Mouse (Mus musculus): Measurements from ENCODE around the gene Arpc2.

Gene Arpc2

DNA sequence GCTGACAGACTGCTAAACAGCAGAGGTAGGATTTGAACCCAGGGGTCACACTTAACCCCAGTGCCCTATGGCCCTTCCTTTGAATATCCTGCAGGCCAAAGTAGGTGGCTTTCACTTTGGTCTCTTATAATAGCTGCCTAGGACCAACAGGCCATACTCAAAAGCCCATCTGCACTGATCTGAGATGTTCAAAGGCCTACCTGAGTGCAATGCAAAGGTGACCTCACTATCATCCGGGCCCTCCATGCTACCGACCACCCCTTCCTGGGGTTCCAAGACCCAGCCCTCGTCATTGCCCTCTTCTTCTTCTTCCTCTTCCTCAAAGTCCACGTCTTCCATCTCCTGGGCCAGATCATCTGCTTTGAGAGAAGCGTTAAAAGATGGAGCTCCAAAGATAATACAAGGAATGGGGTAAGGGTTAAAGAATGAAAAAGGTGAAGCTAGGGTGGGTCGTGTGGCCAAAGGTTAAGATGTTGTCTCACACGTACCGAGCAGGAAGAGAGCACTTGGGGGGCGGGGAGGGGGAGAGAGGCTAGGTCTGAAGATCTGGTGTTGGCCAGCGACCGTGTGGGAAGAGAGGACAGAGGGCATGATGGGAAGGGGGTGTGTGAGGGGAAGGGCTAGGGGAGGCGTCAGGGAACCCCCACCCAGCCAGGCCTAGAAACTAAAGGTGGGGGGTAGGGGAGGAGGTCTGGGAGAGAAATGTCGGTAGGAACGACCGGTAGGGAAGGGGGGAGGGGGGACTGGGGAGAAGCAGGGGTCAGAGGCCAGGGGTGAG is 48.0 kb downstream of the Arpc2 start:
- DNase-seq (ENCODE audit: low spot score in 2 of 2) = peak in 1 of 2 experiments; percentile 67

DNA sequence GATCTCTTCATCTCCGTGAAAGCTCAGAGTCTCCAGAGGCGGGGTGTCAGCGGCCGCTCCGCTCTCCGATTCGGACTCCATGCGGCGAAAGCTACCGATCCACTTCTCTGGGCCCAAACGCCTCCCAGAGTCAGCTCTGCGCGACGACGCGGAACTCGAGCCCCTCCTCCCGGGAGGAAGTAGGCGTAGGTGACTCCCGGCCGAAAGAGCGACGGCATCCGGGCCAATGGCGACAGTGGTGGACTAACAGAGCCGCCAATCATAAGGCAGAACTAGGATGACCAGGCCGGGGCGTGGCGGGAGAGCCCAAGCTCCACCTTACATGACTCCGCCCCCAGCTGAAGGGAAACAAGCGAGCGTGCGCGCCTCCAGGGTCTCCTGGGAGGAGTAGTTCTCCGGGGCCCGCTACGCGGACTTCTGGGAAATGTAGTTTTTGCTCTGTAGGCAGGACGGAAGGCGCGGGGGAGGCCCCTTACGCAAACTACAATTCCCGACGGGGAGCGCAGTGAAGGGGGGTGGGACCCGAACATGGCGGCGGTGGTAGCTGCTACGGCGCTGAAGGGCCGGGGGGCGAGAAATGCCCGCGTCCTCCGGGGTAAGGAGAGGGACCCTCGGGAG is 48.8 kb downstream of the Arpc2 start, which contains the start of the genes Aamp and Pnkd:
Gene Aamp (minus strand): TSS at position 196 of the 618 bp plus-strand sequence.
Gene Pnkd (plus strand): TSS at position 388 of the 618 bp plus-strand sequence.
- DNase-seq (ENCODE audit: low spot score in 2 of 2) = peak; percentile 97 to 100

DNA sequence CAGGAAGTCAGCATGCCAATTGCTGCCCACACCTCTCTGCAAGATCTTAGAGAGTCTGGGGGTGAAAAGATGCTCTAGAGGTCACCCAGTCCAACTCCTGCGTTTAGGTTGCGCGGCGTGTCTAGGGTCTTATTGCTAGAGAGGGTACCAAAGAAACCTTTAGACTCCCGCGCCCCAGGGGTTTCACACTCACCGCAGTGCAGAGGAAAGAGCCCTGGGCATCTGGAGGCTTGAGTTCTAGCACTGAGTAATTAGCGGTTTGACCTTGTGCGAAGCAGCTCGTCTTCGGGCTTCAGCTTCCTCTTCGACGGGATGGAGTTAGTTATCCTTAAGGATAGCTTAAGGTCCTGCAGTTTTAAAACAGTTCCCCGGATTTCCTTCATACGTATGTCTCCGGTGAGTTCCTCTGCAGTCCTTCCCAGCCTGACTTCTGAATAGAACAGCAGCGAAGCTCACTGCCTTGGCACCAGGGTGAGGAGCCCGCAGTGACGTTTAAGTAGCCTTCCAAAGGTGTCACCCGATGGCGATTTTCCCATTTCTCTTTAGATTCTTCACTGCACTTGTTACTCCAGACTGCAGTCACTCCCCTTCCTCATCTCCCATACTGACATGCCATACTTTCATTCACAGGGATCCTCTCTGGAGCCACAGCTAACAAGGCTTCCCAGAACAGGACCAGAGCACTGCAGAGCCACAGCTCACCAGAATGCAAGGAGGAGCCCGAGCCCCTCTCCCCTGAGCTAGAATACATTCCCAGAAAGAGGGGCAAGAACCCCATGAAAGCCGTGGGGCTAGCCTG is 49.5 kb downstream of the Arpc2 start:
- DNase-seq (ENCODE audit: low spot score in 2 of 2) = no peak

DNA sequence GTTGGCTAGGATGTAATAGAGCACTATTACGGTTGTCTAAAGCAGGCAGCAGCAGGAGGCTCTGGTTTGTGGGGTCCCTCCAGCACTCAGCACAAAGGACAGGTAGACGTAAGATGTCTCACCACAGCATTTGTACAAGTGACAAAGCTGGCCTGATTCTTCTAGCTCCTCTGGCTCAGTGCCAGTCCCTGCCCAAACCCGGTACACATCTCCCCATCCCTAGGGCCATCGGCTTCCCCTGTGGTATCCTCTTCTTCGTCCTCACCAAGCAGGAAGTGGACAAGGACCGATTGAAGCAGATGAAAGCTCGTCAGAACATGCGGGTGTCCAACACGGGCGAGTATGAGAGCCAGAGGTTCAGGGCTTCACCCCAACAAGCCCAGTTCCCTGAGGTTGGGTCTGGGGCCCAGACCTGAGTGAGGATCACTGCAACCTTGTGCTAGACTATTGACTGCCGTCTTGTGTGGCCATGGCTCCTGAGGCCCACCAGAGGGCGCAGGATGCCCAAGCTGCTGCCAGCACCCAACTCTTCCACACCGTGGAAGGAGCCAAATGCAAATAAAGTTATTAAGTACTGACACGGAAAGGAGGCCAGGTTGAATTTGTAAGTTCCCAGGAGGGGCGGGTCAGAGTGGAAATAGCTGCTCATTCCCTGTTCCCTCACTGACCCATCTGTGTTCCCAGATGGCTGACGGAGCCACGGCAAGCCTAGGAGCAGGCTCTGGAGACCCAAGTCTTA is 51.2 kb downstream of the Arpc2 start:
- DNase-seq (ENCODE audit: low spot score in 2 of 2) = peak in 1 of 2 experiments; percentile 23

DNA sequence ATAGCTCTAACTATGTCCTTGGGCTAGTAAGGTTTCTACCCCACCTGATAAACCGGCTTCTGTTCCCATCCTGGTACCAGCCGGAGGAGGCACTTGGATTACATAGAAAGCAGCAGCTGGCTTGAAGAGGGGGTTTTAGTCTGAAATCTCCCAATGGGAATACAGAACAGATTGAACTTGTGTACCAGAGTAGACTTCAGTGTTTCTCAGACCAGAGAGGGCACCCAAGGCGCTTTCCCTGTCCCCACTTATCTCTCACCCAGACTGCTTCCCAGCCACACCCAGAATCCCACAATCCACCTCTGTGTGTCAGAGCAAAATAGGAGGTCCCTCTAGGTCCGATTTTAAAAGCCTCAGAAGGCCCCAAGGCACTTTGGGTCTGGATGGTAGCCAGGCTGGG is 52.4 kb downstream of the Arpc2 start:
- DNase-seq (ENCODE audit: low spot score in 2 of 2) = no peak

DNA sequence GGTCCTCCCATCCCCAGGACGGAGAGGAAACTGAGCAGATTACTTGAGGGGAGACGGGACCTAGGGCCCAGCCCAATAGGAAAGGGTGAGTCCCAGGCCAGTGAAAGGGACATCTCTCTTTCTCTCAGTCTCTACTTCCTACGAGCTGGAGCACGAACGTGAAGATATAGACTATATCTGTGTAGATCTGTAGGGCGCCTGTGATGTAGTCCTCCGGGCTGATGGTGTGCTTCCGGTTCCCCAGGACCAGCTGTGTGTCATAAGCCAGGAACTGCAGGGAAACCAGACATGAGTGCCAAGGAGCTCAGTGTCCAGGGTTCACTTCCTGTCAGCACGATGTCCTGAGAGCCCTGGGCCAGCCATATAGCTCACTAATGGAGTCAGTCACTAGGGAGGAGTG is 53.4 kb downstream of the Arpc2 start:
- DNase-seq (ENCODE audit: low spot score in 2 of 2) = no peak

DNA sequence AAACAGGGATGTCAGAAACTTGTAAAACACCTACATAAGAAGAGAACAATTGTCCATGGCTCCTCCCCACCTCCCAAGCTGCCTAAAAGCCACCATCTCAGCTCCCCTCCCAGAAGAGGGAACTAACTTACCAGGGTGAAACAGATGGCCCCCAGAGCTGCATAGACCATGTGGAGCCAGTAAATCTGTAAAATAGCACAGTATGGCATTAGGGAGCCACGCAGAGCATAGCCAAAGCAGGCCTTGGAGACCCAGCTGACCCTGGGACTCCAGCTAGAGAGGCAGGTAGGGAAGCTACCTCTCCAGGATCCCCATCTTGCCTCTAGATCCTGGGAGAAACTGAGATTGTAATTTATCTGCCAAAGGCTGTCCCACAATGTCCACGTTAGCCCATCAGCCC is 53.9 kb downstream of the Arpc2 start:
- no peak for DNase-seq (ENCODE audit: low spot score in 2 of 2)

DNA sequence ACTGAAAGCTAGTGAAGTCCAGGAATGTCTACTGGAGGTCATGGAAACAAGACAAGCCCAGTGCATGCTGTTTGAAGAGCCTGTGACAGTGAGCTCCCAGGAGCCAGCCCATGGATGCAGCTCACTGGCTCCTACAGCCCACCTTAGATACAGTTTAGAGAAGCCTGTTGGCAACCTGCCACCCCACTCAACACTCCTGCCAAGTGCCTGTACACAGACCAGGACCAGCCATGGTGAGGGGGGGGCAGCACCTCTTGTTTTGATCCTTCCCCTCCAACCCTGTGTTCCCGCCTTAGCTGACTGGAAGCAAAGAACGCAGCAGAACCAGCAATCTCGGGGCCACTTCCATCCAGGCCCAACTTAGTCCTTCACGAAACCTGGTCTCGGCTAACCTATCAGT is 54.3 kb downstream of the Arpc2 start:
- no peak for DNase-seq (ENCODE audit: low spot score in 2 of 2)

DNA sequence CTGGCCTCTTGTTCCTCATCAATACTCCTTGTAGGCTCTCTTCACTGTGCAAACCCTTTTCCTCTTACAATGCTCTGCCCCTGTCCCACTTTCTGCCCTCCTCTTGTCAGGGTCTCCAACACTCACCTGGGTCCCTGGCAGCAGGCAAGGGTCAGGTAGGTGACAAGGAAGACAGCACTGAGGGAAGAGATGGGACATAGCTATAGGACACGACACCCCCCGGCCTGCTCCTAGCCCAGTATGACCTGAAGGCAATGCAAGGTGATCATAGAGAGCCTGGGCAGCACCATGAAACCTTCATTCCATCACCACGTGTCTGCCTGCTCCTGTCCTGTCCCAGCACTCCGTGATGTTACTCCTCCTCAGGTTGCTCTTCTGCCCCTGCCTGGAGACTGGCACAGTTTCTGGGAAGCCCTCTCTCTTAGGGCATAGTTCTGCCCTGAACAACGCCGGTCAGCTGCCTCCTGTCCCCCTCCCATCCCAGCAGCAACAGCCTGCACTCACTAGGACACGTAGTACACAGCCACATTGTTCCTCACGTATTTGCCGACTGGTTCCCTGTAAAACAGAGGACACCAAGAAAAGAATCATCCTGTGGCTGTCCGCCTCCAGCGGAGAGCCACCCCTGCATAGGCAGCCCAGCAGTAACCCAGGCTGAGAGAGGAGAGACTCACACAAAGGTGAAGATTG is 56.6 kb downstream of the Arpc2 start:
- DNase-seq (ENCODE audit: low spot score in 2 of 2) = no peak

DNA sequence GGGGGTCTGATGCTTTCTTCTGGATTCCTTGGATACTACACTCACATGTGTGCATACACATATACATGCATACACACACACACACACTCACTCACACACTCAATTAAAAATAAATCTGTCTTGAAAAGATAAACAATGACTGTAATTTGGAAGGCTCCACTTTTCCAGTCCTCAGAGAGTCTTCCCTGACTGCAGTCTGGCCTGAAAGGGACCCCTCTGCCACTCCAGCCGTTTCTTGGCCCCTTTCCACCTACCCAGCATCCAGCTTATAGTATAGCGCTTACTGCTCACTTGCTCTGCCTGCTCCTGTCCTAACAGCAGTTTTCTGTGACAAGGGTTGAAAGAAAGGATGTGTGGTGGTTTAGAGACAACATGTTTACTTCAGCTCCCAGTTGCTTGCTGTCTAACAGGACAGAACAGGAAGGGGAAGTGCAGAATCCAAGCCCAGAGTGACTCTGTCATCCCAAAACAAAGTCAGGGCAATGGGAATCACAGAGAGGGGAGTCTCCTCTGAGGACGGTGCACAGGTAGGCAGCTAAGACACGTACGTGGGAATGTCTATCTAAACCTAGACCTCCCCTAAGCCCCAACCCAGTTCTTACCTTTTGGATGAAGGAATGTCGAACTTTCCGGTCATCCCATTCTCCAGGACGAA is 57.5 kb downstream of the Arpc2 start:
- no peak for DNase-seq (ENCODE audit: low spot score in 2 of 2)

DNA sequence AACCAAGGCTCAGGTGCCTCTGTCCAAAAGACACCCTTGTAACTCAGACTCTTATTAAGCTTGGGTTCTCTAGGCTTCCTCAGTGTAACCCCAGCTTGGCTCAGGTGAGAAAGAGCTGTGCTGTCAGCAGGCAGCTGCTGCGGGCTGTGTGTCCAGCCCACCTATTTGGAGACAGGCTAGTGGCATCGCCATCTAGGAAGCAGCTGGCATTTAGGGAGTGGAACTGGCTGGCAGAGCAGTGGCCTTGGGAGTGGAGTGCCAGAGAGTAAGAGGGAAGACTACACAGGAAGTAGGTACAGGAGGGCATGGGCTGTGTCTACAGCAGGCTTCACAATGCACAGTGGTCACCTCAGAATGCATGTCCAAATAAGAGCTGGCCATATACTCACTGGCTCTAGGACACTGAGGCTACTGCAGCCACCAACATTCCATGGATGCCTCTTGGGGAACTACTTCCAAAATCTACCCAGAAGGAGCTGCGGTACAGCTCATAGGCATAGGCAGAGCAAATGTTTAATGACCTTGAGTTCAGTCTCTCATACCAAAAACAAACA is 58.3 kb downstream of the Arpc2 start:
- no peak for DNase-seq (ENCODE audit: low spot score in 2 of 2)

DNA sequence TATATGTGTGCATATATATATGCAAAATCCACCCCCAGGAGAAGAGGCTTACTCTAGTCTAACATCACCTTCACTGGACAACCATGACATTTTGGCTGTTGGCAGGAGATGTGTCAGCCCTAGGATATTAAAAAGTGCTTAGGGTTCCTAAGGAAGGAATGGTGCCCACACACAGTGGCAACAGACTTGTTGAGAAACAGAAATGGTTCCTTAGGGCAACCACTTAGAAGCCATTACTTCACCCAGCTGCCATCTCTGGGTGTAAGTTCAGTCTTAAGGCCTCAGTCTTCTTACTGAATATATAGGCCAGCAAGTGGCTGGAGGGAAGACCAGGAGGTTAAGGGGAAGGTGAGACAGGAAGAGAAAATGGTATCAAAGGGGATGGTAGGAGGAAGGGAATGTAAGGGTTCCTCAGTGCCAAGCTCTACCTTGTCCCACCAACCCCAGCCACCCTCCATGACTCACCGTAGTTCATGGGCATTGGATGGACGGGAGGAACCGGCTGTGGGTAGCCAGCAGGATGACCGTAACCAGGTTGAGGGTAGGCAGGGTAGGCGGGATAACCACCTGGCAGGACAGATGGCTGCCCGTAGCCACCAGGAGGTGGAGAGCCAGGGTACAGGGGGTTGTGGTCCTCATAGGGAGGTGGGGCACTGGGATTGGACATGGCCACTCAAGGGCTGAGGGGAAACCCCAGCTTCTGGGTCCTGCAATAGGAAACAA is 59.0 kb downstream of the Arpc2 start:
- DNase-seq (ENCODE audit: low spot score in 2 of 2) = peak in 1 of 2 experiments; percentile 32

DNA sequence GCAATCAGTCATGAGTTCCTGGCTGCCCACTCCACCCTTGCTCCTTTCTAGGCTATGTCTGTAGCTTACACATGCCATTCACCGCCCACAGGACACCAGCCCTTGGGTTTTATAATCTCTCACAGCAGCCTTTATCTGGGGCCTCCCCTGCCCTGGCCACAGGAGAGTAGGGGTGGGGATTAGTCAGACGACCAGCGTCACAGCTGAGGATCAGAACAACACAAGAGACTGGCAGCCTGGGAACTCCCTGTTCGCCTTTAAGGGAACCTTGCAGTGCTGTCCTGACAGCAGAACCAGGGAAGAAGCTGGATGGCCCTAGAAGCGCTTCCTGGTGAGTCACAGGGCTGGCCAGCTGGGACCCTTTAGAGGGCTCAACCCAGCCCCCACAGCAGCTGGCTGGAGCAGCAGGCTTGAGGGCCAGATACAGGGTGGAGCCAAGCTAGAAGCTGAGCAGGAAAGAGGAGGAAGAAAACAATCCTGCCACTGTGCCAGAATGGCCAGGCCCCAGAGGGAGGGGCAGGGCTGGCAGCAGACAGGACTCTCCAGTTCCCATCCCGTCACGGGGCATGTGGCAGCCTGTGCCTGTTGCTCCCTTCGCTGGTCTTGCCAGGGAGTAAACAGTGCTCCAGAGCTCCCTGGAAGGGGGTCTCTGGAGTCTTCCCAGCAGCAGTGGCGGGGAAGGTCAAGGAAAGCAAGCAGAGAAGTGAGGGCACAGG is 59.7 kb downstream of the Arpc2 start:
- DNase-seq (ENCODE audit: low spot score in 2 of 2) = peak; percentile 48 to 64

DNA sequence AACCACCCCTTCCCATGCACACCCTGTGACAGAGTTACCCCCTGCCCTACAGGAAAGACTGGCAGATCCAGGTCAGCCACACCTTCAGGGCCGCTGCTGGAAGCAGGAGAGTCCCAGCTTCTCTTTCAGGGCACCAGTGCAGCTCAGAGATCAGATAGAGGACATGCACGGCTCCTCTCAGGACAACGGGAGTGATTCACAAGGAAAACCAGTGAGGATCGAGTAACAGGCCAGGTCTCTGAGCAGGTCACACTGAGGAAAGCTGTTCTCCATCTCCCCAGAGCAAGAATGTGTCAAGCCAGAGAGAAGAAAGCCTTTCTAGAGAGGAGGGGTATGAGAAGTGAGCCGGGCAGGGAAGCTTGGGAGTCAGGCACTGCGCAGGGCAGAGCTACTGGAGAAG is 60.6 kb downstream of the Arpc2 start:
- DNase-seq (ENCODE audit: low spot score in 2 of 2) = no peak

DNA sequence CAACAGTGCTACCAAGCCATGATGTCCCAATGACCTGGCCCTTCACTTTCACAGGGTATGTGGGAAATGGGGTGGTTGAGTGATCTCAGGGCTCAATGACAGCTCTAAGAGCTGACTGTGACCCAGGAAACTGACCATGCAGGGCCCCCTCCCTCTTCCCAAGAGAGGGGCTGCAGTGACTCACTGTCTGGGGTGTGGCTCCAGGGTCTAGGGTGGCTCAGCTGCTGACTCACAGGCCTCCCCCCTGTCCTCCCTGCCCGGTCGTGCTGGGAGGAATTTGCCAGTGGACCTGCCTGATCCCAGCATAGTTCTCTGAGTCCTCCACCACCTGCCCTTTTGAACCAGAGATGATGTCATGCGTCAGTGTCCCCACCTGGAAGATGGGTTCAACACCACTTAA is 61.4 kb downstream of the Arpc2 start:
- no peak for DNase-seq (ENCODE audit: low spot score in 2 of 2)

DNA sequence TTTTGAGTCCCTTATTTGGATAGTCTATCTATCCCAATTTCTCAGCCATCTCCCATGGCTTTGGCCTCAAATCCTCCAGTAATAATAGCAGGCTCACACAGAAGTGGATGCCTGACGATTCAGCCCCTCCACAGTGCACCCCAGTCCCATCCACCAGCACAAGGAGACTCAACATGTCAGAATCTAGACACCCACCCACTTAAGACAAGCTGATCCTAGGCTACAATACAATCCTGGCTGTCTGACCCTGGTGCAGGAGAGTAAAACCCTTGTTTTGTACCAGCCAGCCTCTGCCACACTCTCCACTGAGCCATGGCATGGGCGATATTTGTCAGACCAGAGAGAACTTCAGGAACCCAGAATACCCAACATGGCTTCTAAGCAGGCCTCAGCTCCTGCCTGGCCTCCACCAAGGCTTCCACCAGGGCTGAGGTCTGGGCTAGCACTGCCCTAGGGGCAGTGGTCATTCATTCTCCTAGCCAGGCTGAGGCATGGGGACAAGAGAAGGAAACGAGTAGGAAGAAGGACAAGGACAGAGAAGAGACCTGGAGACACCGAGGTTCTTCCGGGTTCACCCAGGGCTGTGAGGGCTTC is 62.4 kb downstream of the Arpc2 start:
- DNase-seq (ENCODE audit: low spot score in 2 of 2) = no peak

DNA sequence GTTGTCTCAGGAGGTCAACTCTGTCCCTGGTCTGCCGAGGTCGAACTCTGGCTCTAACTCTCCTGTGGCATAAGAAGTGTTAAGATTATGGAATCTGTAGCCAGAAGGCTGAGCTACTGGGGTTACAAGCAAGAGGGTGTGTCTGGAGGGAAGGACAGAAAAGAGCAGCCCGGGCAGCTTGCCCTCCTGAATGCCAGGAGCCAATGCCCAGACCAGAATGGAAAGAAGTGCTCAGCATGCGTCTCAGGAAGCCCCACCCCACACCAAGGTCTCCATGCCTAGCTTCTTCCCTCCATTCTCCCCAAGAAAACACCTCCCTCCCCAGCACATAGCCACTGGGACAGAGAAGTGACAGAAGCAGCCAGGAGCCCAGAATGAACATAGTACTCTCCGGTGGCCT is 63.1 kb downstream of the Arpc2 start:
- DNase-seq (ENCODE audit: low spot score in 2 of 2) = no peak

DNA sequence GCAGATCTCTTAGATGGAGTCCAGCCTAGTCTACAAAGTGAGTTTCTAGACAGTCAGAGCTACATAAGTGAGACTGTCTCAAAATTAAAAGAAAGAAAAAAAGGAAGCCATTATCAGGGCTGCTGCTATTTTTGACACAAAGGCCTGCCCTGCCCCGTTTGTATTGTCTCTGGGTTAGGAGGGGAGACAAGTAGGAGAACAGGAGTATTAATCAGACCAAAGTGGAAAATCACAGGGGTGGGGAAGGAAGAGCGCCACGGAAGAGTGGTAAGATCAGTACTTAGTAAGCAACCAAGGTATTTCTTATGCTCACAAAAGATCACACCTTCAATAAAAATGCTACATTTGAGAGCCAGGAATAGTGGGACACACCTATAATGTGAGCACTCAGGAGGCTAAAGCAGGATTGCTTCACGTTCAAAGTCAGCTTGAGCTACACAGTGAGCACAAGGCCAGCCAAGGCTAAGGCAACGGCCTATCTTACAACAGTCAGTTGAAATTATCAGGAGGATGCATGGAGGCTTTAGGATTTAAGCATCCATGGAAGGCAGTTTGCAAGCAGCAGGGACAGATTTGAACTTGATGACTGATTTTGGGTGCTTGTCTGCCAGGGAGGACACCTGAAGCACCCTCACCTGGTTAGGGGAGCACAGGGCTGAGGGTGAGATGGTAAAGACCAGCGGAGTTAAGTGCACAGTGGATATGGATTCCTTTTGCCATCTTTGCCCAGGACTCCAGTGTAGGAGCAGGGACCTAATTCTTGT is 64.6 kb downstream of the Arpc2 start:
- no peak for DNase-seq (ENCODE audit: low spot score in 2 of 2)

All from spleen, postnatal 10 days (tissue).